ENCODE assay signal across 10 mouse cellular contexts in the genomic region with DNA sequence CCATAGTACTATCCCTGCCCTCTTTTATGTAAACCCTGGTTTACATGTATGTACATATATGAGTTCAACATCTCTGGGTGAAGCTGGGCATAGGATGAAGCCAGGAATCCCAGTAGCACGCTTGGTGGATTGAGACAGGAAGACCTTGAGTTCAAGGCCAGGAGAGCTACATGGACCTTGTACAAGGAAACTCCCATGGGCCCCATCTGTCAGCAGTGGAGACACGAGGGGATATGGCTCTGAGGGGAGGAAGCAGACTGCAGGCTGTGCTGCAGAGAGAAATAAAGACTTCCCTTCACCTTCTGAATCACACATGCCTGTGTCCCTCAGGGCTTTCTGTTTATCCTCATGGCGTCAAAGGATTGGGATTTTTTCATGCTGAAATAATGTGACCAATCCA. TPM values are rescaled to one million over a fixed set of nuclear protein-coding genes. Genes with fewer than 3 reads are reported as not detected.
"Had no signal": no experiment of that assay in that cellular context is flagged by ENCODE, and none has a peak within 500 bp of the region (broad histone marks: within the 10 kb centered on the region; RNA-seq: fewer than 3 reads in every experiment).

No protein-coding gene starts in this region.

RNA-seq across cellular contexts. Expression of a gene that starts 1.9 kb away (rescaled TPM):
- total RNA-seq: megakaryocyte progenitor cell, adult 5-6 weeks had no signal
- polyA plus RNA-seq: macrophage; midbrain, embryonic 10.5 days; midbrain, embryonic 12.5 days; midbrain, embryonic 14.5 days; midbrain, embryonic 16.5 days; myocyte; small intestine, adult 2 months; stomach, embryonic 14.5 days had no signal

RNA-seq across cellular contexts. Expression of a gene that starts 30.3 kb away (rescaled TPM):
- total RNA-seq: megakaryocyte progenitor cell, adult 5-6 weeks had no signal
- polyA plus RNA-seq: macrophage; midbrain, embryonic 10.5 days; midbrain, embryonic 12.5 days; midbrain, embryonic 14.5 days; midbrain, embryonic 16.5 days; myocyte; neural tube, embryonic 11.5 days; small intestine, adult 2 months had no signal
